Mouse (Mus musculus) liver, adult 2 months (tissue): Measurements from ENCODE around the gene Bicra. TPM values are rescaled to one million over a fixed set of nuclear protein-coding genes. Genes with fewer than 3 reads are reported as not detected.

Experiments used
- DNase-seq: peaks from one replicate; pipeline ENCODE4 v3.0.0-alpha.2; 2011; ENCODE audit warnings: low read depth, low spot score; ENCODE audit errors: extremely low read depth
- H3K27ac ChIP-seq: fragments of 200-500 bp; replicated peaks from 2 replicates; pipeline ENCODE4 v1.5.1; 2012; ENCODE audit warnings: low read depth, mild to moderate bottlenecking, control low read depth, inconsistent platforms, low read length; ENCODE audit not compliant: insufficient read depth
- H3K27me3 ChIP-seq: fragments of 200-500 bp; 2 replicates; pipeline ENCODE4 v1.6.1; 2012; ENCODE audit warnings: mild to moderate bottlenecking, moderate library complexity, low read length, inconsistent platforms; ENCODE audit not compliant: control insufficient read depth, insufficient read depth
- H3K36me3 ChIP-seq: fragments of 200-500 bp; 2 replicates; pipeline ENCODE4 v1.6.1; 2012; ENCODE audit warnings: low read length, inconsistent platforms; ENCODE audit not compliant: control insufficient read depth, insufficient read depth
- H3K4me1 ChIP-seq: fragments of 200-500 bp; 2 replicates; pipeline ENCODE4 v1.6.1; 2011; ENCODE audit warnings: low read length; ENCODE audit not compliant: control insufficient read depth, insufficient read depth
- H3K4me3 ChIP-seq: fragments of 200-500 bp; 2 replicates; pipeline ENCODE4 v1.5.1; 2011; ENCODE audit warnings: low read depth, mild to moderate bottlenecking, control low read depth, low read length, moderate library complexity; ENCODE audit not compliant: insufficient read depth
- H3K79me2 ChIP-seq: fragments of 200-500 bp; 2 replicates; pipeline ENCODE4 v1.6.1; 2012; ENCODE audit warnings: inconsistent platforms, mild to moderate bottlenecking, low read length, moderate library complexity; ENCODE audit not compliant: control insufficient read depth, insufficient read depth
- H3K9ac ChIP-seq: fragments of 200-500 bp; 2 replicates; pipeline ENCODE4 v1.6.1; 2012; ENCODE audit warnings: low read depth, mild to moderate bottlenecking, control low read depth, inconsistent platforms, low read length
- CTCF ChIP-seq: fragments of 200-500 bp; IDR thresholded peaks from 2 replicates; pipeline ENCODE4 v1.5.1; 2011; ENCODE audit warnings: low read depth, low read length, control low read depth
- POLR2A ChIP-seq: fragments of 200-500 bp; IDR thresholded peaks from 2 replicates; pipeline ENCODE4 v1.6.1; 2011; ENCODE audit warnings: low read length, control low read depth; ENCODE audit not compliant: insufficient read depth; ENCODE audit errors: extremely low read depth
- WGBS: fragments of 180-500 bp; shearing (Covaris S2); methylation state at CpG from one replicate; pipeline ENCODE4 v1.1.7; 2018; 5-methylcytosine and 5-hydroxymethylcytosine counted together
- polyA plus RNA-seq: library from polyadenylated mRNA; depleted of rRNA; stranded (reverse); fragments of >200 nt; gene quantifications from 2 replicates; pipeline ENCODE4 v1.2.3, GENCODE M21; 2012
- total RNA-seq: library from RNA; depleted of rRNA; stranded (reverse); fragments of >200 nt; gene quantifications from 2 replicates; pipeline ENCODE4 v1.2.3, GENCODE M21; 2014

The Bicra gene
- total and polyA plus RNA-seq, 2 experiments: 0.55 to 4.6 TPM

DNA sequence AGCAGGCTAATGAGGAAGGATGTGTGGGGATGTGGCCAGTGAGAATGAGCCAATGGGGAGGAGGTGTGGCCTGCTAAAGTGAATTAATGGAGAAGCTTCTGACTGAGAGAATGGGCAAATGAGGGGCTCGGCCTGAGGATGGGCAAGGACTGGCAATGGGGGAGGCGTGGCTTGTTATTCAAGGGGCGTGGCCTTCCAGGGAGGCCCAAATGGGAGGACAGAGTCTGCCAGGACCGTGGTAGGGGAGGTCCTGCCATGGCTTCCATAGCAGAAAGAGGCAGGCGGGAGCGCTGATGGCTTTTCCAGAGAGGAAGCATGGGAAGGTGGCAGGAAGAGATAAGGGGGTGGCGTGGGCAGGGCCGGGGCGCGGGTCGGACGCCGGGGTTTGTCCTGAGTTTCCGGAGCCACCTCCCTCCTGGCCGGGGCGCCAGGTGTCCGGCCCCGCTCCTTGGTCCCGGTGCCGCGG lies 92.7 kb downstream of the Bicra start:
- H3K27me3 ChIP-seq: 0 out of 2 replicates have a peak, but pooled peaks cover 2% of the 10 kb centered on the region
- TF ChIP-seq CTCF (no peak), POLR2A (no peak)
- no peak overlapping the region for H3K27ac ChIP-seq
- WGBS: 21% methylated on average over 21 of the region's 21 CpGs
- no peak overlapping the region for H3K9ac ChIP-seq
- H3K4me1 ChIP-seq: no peaks in the 10 kb centered on the region
- no peak for DNase-seq
- no peaks in the 10 kb centered on the region for H3K36me3 ChIP-seq
- no peaks in the 10 kb centered on the region for H3K79me2 ChIP-seq
- H3K4me3 ChIP-seq: no peak overlapping the region

DNA sequence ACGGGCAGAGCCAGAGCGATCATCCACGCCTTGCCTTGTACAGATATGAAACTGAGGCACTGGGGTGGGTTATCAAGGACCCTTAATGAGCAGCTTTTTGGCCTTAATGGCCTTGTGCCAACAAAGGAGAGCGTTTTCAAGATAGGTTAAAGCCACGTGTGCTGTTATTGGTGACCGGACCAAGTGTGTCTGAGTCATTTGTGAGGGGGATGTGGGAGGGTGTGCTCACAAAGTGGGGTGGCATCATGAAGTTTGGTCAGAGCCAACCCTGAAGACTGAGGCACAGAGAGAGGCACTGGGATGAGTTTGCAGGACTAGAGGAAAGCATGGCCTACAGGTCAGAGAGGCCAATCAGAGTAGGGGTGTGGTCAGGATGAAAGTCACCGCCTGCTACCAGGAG lies 93.3 kb downstream of the Bicra start:
- H3K27ac ChIP-seq: no peak overlapping the region
- TF ChIP-seq CTCF: no peak
- TF ChIP-seq POLR2A: no peak
- H3K36me3 ChIP-seq: no peaks in the 10 kb centered on the region
- 0 out of 2 replicates have a peak, but pooled peaks cover 2% of the 10 kb centered on the region for H3K27me3 ChIP-seq
- H3K9ac ChIP-seq: no peak overlapping the region
- H3K79me2 ChIP-seq: no peaks in the 10 kb centered on the region
- no peak for DNase-seq
- no peak overlapping the region for H3K4me3 ChIP-seq
- 84% methylated on average over 7 of the region's 7 CpGs for WGBS
- no peaks in the 10 kb centered on the region for H3K4me1 ChIP-seq

DNA sequence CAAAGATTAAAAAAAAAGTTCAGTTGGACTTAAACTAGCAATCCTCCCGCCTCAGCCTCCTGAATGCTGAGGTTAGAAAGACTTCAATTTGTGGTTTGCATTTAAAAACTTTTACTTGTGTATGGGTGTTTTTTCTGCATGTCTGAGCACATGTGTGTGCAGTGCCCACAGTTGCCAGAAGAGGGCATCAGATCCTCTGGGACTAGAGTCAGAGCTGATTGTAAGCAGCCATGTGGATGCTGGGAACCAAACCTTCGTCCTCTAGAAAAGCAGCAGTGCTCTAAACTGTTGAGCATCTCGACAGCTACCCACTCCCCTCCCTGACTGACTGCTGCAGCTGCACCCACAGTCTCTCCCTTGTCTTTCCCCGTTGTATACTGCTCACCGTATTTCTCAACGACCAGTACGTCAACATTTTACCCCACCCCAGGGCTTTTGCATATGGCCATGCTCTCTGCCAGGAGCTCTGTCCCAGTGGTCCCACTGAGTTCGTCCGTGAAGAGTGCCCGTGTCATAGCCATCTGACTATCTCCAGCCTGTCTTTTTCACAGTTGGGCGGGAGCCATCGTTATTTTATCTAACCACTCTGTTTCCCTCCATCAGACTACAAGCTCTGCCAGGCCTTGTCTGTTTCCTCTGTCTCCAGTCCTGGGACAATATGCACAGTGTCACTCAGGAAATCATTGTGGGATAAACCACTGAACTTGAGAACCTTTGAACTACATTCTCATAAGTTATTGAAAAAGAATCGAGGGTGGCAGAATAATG lies 94.2 kb downstream of the Bicra start:
- no peak for TF ChIP-seq POLR2A
- peak; percentile 37; the same call in 1 of the 2 replicates for TF ChIP-seq CTCF
- no peaks in the 10 kb centered on the region for H3K4me1 ChIP-seq
- H3K4me3 ChIP-seq: no peak overlapping the region
- no peak overlapping the region for H3K9ac ChIP-seq
- WGBS: 85% methylated on average over 13 of the region's 13 CpGs
- no peaks in the 10 kb centered on the region for H3K79me2 ChIP-seq
- DNase-seq: no peak
- H3K27ac ChIP-seq: no peak overlapping the region
- H3K27me3 ChIP-seq: 0 out of 2 replicates have a peak, but pooled peaks cover 2% of the 10 kb centered on the region
- H3K36me3 ChIP-seq: no peaks in the 10 kb centered on the region

DNA sequence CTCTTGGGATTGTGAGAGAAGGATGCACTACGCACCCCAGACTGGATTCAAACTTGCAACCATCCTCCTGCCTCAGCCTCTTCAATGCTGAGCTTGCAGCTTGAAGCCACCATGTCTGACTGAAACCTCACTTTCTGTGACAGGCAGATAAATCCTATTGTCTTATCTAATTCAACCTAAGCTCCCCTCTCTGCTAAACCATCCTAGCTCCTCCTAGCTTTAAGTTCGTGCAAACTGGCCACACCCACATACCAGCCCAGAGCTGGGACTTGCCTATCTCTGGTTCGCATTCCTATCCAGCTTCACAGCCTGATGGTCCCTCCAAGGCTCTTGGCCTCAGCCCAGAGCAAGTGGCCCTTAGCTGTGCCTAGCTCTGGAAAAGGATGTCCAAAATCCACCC lies 95.3 kb downstream of the Bicra start:
- TF ChIP-seq POLR2A: no peak
- TF ChIP-seq CTCF: no peak
- Histone ChIP-seq H3K79me2 (no peaks in the 10 kb centered on the region), H3K36me3 (no peaks in the 10 kb centered on the region), H3K4me3 (no peak overlapping the region), H3K27me3 (0 out of 2 replicates have a peak, but pooled peaks cover 2% of the 10 kb centered on the region), H3K4me1 (no peaks in the 10 kb centered on the region; the same call in 1 of the 2 replicates), H3K9ac (no peak overlapping the region), H3K27ac (no peak overlapping the region)
- DNase-seq: no peak
- whole genome bisulfite sequencing: 71% methylated on average over 3 of the region's 3 CpGs

DNA sequence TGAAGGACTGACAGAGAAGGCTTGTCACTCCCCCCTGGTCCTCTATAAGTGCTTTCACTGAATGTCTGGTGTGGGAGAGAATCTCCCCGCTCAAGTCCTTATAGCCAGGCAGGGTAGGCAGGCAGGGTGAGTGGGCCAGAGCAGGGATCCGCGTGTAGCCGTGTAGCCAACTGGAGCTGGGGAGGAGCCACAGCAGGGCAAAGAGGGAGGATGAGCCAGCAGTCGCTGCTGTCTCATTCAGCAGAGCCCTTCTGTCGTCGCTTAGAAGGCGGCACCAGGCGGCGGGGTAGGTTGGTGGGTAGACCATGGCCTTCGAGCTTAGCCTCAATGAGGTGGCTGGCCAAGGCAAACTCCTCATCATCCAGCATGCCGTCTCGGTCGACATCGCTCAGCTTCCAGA lies 97.7 kb downstream of the Bicra start:
- H3K27me3 ChIP-seq: 0 out of 2 replicates have a peak, but pooled peaks cover 2% of the 10 kb centered on the region
- H3K4me3 ChIP-seq: no peak overlapping the region
- no peak overlapping the region for H3K27ac ChIP-seq
- WGBS: 89% methylated on average over 15 of the region's 15 CpGs
- H3K4me1 ChIP-seq: peaks cover 3% of the 10 kb centered on the region
- H3K79me2 ChIP-seq: no peaks in the 10 kb centered on the region
- TF ChIP-seq POLR2A: no peak
- TF ChIP-seq CTCF: no peak
- no peak for DNase-seq
- H3K9ac ChIP-seq: no peak overlapping the region
- H3K36me3 ChIP-seq: no peaks in the 10 kb centered on the region

DNA sequence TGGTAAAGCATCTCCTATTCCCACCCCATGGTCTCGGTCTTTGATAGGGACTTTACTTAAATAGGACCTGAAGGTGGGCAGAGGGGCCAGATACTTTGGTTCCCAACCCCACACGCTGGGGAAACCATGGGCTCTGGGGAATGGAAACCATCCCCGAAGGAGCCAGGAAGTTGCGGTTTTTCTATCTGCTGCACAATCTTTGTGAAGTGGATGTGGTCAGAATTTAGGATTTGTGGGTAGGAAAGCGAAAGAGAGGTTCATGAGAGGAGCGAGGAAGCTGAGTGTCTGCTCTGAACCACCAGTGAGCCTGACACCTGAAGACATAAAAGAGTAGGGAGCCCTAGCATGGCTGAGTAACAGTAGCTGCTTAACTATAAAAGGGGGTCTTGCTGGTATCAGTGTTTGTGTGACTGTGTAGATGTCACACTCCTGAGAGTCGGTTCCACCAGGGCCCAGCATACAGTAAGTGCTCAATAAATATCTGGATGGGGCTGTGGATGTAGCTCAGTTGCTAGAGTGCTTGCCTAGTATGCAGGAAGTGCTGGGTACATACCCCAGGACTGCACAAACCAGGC lies 98.4 kb downstream of the Bicra start:
- DNase-seq: no peak
- WGBS: 82% methylated on average over 7 of the region's 7 CpGs

More for the DNA sequence above, 98.4 kb downstream of the Bicra start:
- Histone ChIP-seq H3K27ac (no peak overlapping the region), H3K4me3 (no peak overlapping the region), H3K36me3 (no peaks in the 10 kb centered on the region), H3K79me2 (no peaks in the 10 kb centered on the region), H3K27me3 (no peaks in the 10 kb centered on the region), H3K4me1 (peaks cover 9% of the 10 kb centered on the region), H3K9ac (no peak overlapping the region)
- TF ChIP-seq POLR2A (no peak), CTCF (no peak)
